Mouse (Mus musculus): ENCODE measurements around the gene Rnase2b.
"Not testable (repeated sequence)": the region's sequence is repeated elsewhere in the genome, so short reads cannot be mapped to it uniquely, and the experiment has no call there.

The Rnase2b gene

GRCm38 (mm10) chr14:51161976-51162375, at the start of gene Rnase2b:
Gene Rnase2b (plus strand): TSS chr14:51162260.
- in situ Hi-C loops (cut with MboI, MseI) = not testable (repeated sequence)

- in situ Hi-C loops (cut with MboI, MseI) = loop anchor here in 1 of 2 experiments (5.0 to 25.0 kb wide), 2 partner anchors 154 to 1051 kb away; no protein-coding TSS in a partner anchor
Observed at GRCm38 (mm10) chr14:51113476-51113875, 48.6 kb upstream of the Rnase2b start.

- in situ Hi-C loops (cut with MboI, MseI) = loop anchor here in 1 of 2 experiments (5.0 to 25.0 kb wide), 2 partner anchors 153 to 1052 kb away; no protein-coding TSS in a partner anchor
Observed at GRCm38 (mm10) chr14:51113916-51114560, 48.0 kb upstream of the Rnase2b start, which contains the start of gene Eddm3b. Gene Eddm3b (plus strand): TSS chr14:51114426.

- in situ Hi-C loops (cut with MboI, MseI) = loop anchor here in 1 of 2 experiments (10.0 kb wide), 1 partner anchor 1101 kb away; no protein-coding TSS in a partner anchor
Observed at GRCm38 (mm10) chr14:51125684-51126083, 36.4 kb upstream of the Rnase2b start.

GRCm38 (mm10) chr14:51127648-51128258, 34.3 kb upstream of the Rnase2b start:
- in situ Hi-C loops (cut with MboI, MseI) = loop anchor here in 1 of 2 experiments (10.0 kb wide), 1 partner anchor 1103 kb away; no protein-coding TSS in a partner anchor

- in situ Hi-C loops (cut with MboI, MseI) = loop anchor here in 1 of 2 experiments (10.0 kb wide), 1 partner anchor 1104 kb away; no protein-coding TSS in a partner anchor
Observed at GRCm38 (mm10) chr14:51128775-51129623, 33.1 kb upstream of the Rnase2b start.

- in situ Hi-C loops (cut with MboI, MseI) = loop anchor here in 1 of 2 experiments (10.0 kb wide), 1 partner anchor 1105 kb away; no protein-coding TSS in a partner anchor
Observed at GRCm38 (mm10) chr14:51129624-51129975, 32.5 kb upstream of the Rnase2b start.

- in situ Hi-C loops (cut with MboI, MseI) = no loop called here
Observed at GRCm38 (mm10) chr14:51130315-51130940, 31.6 kb upstream of the Rnase2b start.

GRCm38 (mm10) chr14:51131086-51131815, 30.8 kb upstream of the Rnase2b start:
- in situ Hi-C loops (cut with MboI, MseI) = no loop called here

- in situ Hi-C loops (cut with MboI, MseI) = no loop called here
Observed at GRCm38 (mm10) chr14:51132372-51132771, 29.7 kb upstream of the Rnase2b start.

- in situ Hi-C loops (cut with MboI, MseI) = no loop called here
Observed at GRCm38 (mm10) chr14:51140342-51140741, 21.7 kb upstream of the Rnase2b start.

- in situ Hi-C loops (cut with MboI, MseI) = no loop called here
Observed at GRCm38 (mm10) chr14:51142119-51142518, 19.9 kb upstream of the Rnase2b start.

GRCm38 (mm10) chr14:51142568-51142967, 19.5 kb upstream of the Rnase2b start:
- in situ Hi-C loops (cut with MboI, MseI) = no loop called here

- in situ Hi-C loops (cut with MboI, MseI) = no loop called here
Observed at GRCm38 (mm10) chr14:51143287-51143686, 18.8 kb upstream of the Rnase2b start.

- in situ Hi-C loops (cut with MboI, MseI) = no loop called here
Observed at GRCm38 (mm10) chr14:51143937-51144336, 18.1 kb upstream of the Rnase2b start.

- in situ Hi-C loops (cut with MboI, MseI) = no loop called here
Observed at GRCm38 (mm10) chr14:51144451-51144850, 17.6 kb upstream of the Rnase2b start.

GRCm38 (mm10) chr14:51145521-51145920, 16.5 kb upstream of the Rnase2b start:
- in situ Hi-C loops (cut with MboI, MseI) = no loop called here

GRCm38 (mm10) chr14:51146685-51147084, 15.4 kb upstream of the Rnase2b start, which contains the start of gene Rnase1:
Gene Rnase1 (minus strand): TSS chr14:51146785.
- in situ Hi-C loops (cut with MboI, MseI) = no loop called here

- in situ Hi-C loops (cut with MboI, MseI) = no loop called here
Observed at GRCm38 (mm10) chr14:51148006-51148405, 14.1 kb upstream of the Rnase2b start.

- in situ Hi-C loops (cut with MboI, MseI) = no loop called here
Observed at GRCm38 (mm10) chr14:51149164-51149563, 12.9 kb upstream of the Rnase2b start.
